Mouse (Mus musculus): ENCODE measurements at regions not wholly inside any gene's neighbourhood (a gene's known extent, or its start where the extent isn't known, plus 50 kb on each side); places are given as distances from the start of the nearest gene placed in this dataset.

- no peak for DNase-seq
Observed at GRCm38 (mm10) chr15:28823526-28823925, 620.0 kb downstream of the Dnah5 start.

- peak; percentile 72 to 85 for DNase-seq
Observed at GRCm38 (mm10) chr15:28834831-28835230, 631.3 kb downstream of the Dnah5 start.

- no peak for DNase-seq
Observed at GRCm38 (mm10) chr15:28840322-28840721, 636.8 kb downstream of the Dnah5 start.

- DNase-seq = no peak
Observed at GRCm38 (mm10) chr15:28856419-28856818, 652.9 kb downstream of the Dnah5 start.

GRCm38 (mm10) chr15:28858176-28858575 lies 654.6 kb downstream of the Dnah5 start:
- DNase-seq = no peak

GRCm38 (mm10) chr15:28864101-28864500 lies 660.5 kb downstream of the Dnah5 start:
- DNase-seq = no peak

GRCm38 (mm10) chr15:28864913-28865312 lies 661.4 kb downstream of the Dnah5 start:
- no peak for DNase-seq

- no peak for DNase-seq
Observed at GRCm38 (mm10) chr15:28873001-28873400, 669.4 kb downstream of the Dnah5 start.

- no peak for DNase-seq
Observed at GRCm38 (mm10) chr15:28896248-28896808, 692.8 kb downstream of the Dnah5 start.

GRCm38 (mm10) chr15:28922437-28922836 lies 718.9 kb downstream of the Dnah5 start:
- DNase-seq = no peak

GRCm38 (mm10) chr15:28948245-28948644 lies 744.7 kb downstream of the Dnah5 start:
- no peak for DNase-seq

Data from cerebellum, postnatal 25 days (tissue).